Mouse (Mus musculus): ENCODE measurements around the gene Gal3st2c. TPM values are rescaled to one million over a fixed set of nuclear protein-coding genes. Genes with fewer than 3 reads are reported as not detected.
"Not testable (repeated sequence)": the region's sequence is repeated elsewhere in the genome, so short reads cannot be mapped to it uniquely, and the experiment has no call there.

Gene Gal3st2c
- polyA plus RNA-seq, 1 experiment, result not detected

GRCm38 (mm10) chr1:94053530-94054216, 63.4 kb downstream of the Gal3st2c start:
- Histone ChIP-seq H3K27me3 (ENCODE audit: control insufficient read depth, insufficient read depth, insufficient read length) (peaks cover under 1% of the 10 kb centered on the region), H3ac (ENCODE audit: control insufficient read depth, insufficient read length, low read depth) (no peak overlapping the region), H3K4me3 (ENCODE audit: insufficient read depth, poor library complexity, severe bottlenecking) (no peak overlapping the region), H3K79me2 (ENCODE audit: control insufficient read depth, insufficient read depth) (no peaks in the 10 kb centered on the region), H3K36me3 (ENCODE audit: control insufficient read depth, insufficient read depth) (no peaks in the 10 kb centered on the region), H3K79me3 (ENCODE audit: low read depth) (no peaks in the 10 kb centered on the region)
- TF ChIP-seq USF1 (IDR thresholded peaks at IDR 0.05; ENCODE audit: low read depth) (no peak), MYOG (IDR thresholded peaks at IDR 0.05; ENCODE audit: control insufficient read depth, extremely low read depth, insufficient read length) (no peak), MYOD1 (IDR thresholded peaks at IDR 0.05; ENCODE audit: control insufficient read depth, insufficient read length, low read depth) (no peak), FOSL1 (IDR thresholded peaks at IDR 0.05; ENCODE audit: insufficient read depth, low read length, poor library complexity, severe bottlenecking) (no peak), CEBPB (IDR thresholded peaks at IDR 0.05; ENCODE audit: low read depth) (no peak), MAX (IDR thresholded peaks at IDR 0.05) (no peak), CTCF (IDR thresholded peaks at IDR 0.05; ENCODE audit: control insufficient read depth, insufficient read depth, insufficient read length) (no peak)

GRCm38 (mm10) chr1:94054481-94054880, 64.2 kb downstream of the Gal3st2c start:
- no peaks in the 10 kb centered on the region for H3K27me3 ChIP-seq (ENCODE audit: control insufficient read depth, insufficient read depth, insufficient read length)
- no peaks in the 10 kb centered on the region for H3K79me2 ChIP-seq (ENCODE audit: control insufficient read depth, insufficient read depth)
- no peaks in the 10 kb centered on the region for H3K79me3 ChIP-seq (ENCODE audit: low read depth)
- H3K4me3 ChIP-seq (ENCODE audit: insufficient read depth, poor library complexity, severe bottlenecking), result no peak overlapping the region
- no peak overlapping the region for H3ac ChIP-seq (ENCODE audit: control insufficient read depth, insufficient read length, low read depth)
- no peak for TF ChIP-seq MYOD1 (IDR thresholded peaks at IDR 0.05; ENCODE audit: control insufficient read depth, insufficient read length, low read depth)
- no peak for TF ChIP-seq USF1 (IDR thresholded peaks at IDR 0.05; ENCODE audit: low read depth)
- no peak for TF ChIP-seq MYOG (IDR thresholded peaks at IDR 0.05; ENCODE audit: control insufficient read depth, extremely low read depth, insufficient read length)
- TF ChIP-seq CTCF (IDR thresholded peaks at IDR 0.05; ENCODE audit: control insufficient read depth, insufficient read depth, insufficient read length), result no peak
- no peak for TF ChIP-seq MAX (IDR thresholded peaks at IDR 0.05)
- no peak for TF ChIP-seq FOSL1 (IDR thresholded peaks at IDR 0.05; ENCODE audit: insufficient read depth, low read length, poor library complexity, severe bottlenecking)
- H3K36me3 ChIP-seq (ENCODE audit: control insufficient read depth, insufficient read depth), result no peaks in the 10 kb centered on the region

- no peak for TF ChIP-seq MYOD1 (IDR thresholded peaks at IDR 0.05; ENCODE audit: control insufficient read depth, insufficient read length, low read depth)
- no peak for TF ChIP-seq FOSL1 (IDR thresholded peaks at IDR 0.05; ENCODE audit: insufficient read depth, low read length, poor library complexity, severe bottlenecking)
- TF ChIP-seq MAX (IDR thresholded peaks at IDR 0.05), result no peak
- TF ChIP-seq MYOG (IDR thresholded peaks at IDR 0.05; ENCODE audit: control insufficient read depth, extremely low read depth, insufficient read length), result no peak
- TF ChIP-seq CTCF (IDR thresholded peaks at IDR 0.05; ENCODE audit: control insufficient read depth, insufficient read depth, insufficient read length), result no peak
- no peak for TF ChIP-seq USF1 (IDR thresholded peaks at IDR 0.05; ENCODE audit: low read depth)
- TF ChIP-seq CEBPB (IDR thresholded peaks at IDR 0.05; ENCODE audit: low read depth), result no peak
These were observed 65.7 kb downstream of the Gal3st2c start for GRCm38 (mm10) chr1:94055966-94056365.

GRCm38 (mm10) chr1:94057401-94057800, 67.1 kb downstream of the Gal3st2c start:
- Histone ChIP-seq H3K36me3 (ENCODE audit: control insufficient read depth, insufficient read depth) (no peaks in the 10 kb centered on the region), H3K4me3 (ENCODE audit: insufficient read depth, poor library complexity, severe bottlenecking) (no peak overlapping the region), H3K27me3 (ENCODE audit: control insufficient read depth, insufficient read depth, insufficient read length) (no peaks in the 10 kb centered on the region), H3K79me3 (ENCODE audit: low read depth) (no peaks in the 10 kb centered on the region), H3ac (ENCODE audit: control insufficient read depth, insufficient read length, low read depth) (no peak overlapping the region), H3K79me2 (ENCODE audit: control insufficient read depth, insufficient read depth) (no peaks in the 10 kb centered on the region)
- TF ChIP-seq FOSL1 (IDR thresholded peaks at IDR 0.05; ENCODE audit: insufficient read depth, low read length, poor library complexity, severe bottlenecking) (no peak), MYOG (IDR thresholded peaks at IDR 0.05; ENCODE audit: control insufficient read depth, extremely low read depth, insufficient read length) (no peak), USF1 (IDR thresholded peaks at IDR 0.05; ENCODE audit: low read depth) (no peak), CTCF (IDR thresholded peaks at IDR 0.05; ENCODE audit: control insufficient read depth, insufficient read depth, insufficient read length) (no peak)

More at GRCm38 (mm10) chr1:94055966-94056365, 65.7 kb downstream of the Gal3st2c start:
- no peaks in the 10 kb centered on the region for H3K36me3 ChIP-seq (ENCODE audit: control insufficient read depth, insufficient read depth)
- no peak overlapping the region for H3ac ChIP-seq (ENCODE audit: control insufficient read depth, insufficient read length, low read depth)
- no peaks in the 10 kb centered on the region for H3K79me2 ChIP-seq (ENCODE audit: control insufficient read depth, insufficient read depth)
- H3K4me3 ChIP-seq (ENCODE audit: insufficient read depth, poor library complexity, severe bottlenecking), result no peak overlapping the region
- H3K27me3 ChIP-seq (ENCODE audit: control insufficient read depth, insufficient read depth, insufficient read length), result no peaks in the 10 kb centered on the region
- H3K79me3 ChIP-seq (ENCODE audit: low read depth), result no peaks in the 10 kb centered on the region

GRCm38 (mm10) chr1:94058281-94058680, 68.0 kb downstream of the Gal3st2c start:
- not testable (repeated sequence) for H3K36me3 ChIP-seq (ENCODE audit: control insufficient read depth, insufficient read depth); H3K4me3 ChIP-seq (ENCODE audit: insufficient read depth, poor library complexity, severe bottlenecking); H3K79me2 ChIP-seq (ENCODE audit: control insufficient read depth, insufficient read depth); H3K27me3 ChIP-seq (ENCODE audit: control insufficient read depth, insufficient read depth, insufficient read length); H3ac ChIP-seq (ENCODE audit: control insufficient read depth, insufficient read length, low read depth); H3K79me3 ChIP-seq (ENCODE audit: low read depth)

Other genes with a start within 250 kb of the Gal3st2c start
- gene Atg4b, start 239.0 kb upstream of the Gal3st2c start, polyA plus RNA-seq (2012; fragmentation: generic; extraction: Trizol), result 43.4 TPM
- gene Thap4, start 235.6 kb upstream of the Gal3st2c start, polyA plus RNA-seq (2012; fragmentation: generic; extraction: Trizol), result 65.2 TPM
- gene Dtymk, start 188.6 kb upstream of the Gal3st2c start, polyA plus RNA-seq (2012; fragmentation: generic; extraction: Trizol), result 255 TPM
- 6.1 TPM for gene Ing5, start 186.5 kb upstream of the Gal3st2c start, polyA plus RNA-seq (2012; fragmentation: generic; extraction: Trizol)
- gene D2hgdh, start 165.6 kb upstream of the Gal3st2c start, polyA plus RNA-seq (2012; fragmentation: generic; extraction: Trizol), result 6.6 TPM
- not detected for gene Gal3st2, start 129.2 kb upstream of the Gal3st2c start, polyA plus RNA-seq (2012; fragmentation: generic; extraction: Trizol)
- not detected for gene Gal3st2b, start 72.2 kb upstream of the Gal3st2c start, polyA plus RNA-seq (2012; fragmentation: generic; extraction: Trizol)
- gene Neu4, start 29.9 kb downstream of the Gal3st2c start, polyA plus RNA-seq (2012; fragmentation: generic; extraction: Trizol), result not detected
- gene Pdcd1, start 62.0 kb downstream of the Gal3st2c start, polyA plus RNA-seq (2012; fragmentation: generic; extraction: Trizol), result not detected

All from C2C12 (cell line).